Mouse (Mus musculus) subcutaneous adipose tissue, adult 2 months (tissue): ENCODE results near the gene Tars. TPM values are rescaled to one million over a fixed set of nuclear protein-coding genes. Genes with fewer than 3 reads are reported as not detected.

ENCODE experiments used
- polyA plus RNA-seq: library from polyadenylated mRNA; depleted of rRNA; stranded (reverse); fragments of >200 nt; gene quantifications from 2 replicates; pipeline ENCODE4 v1.2.3, GENCODE M21; 2012; ENCODE audit warnings: low replicate concordance; rRNA removed

The Tars gene
- 15.3 and 23.5 TPM in 2 replicates for polyA plus RNA-seq

GRCm38 (mm10) chr15:11399356-11400067 is at the start of gene Tars:
Gene Tars (minus strand): TSS chr15:11399665.

